Mouse (Mus musculus) cortical plate, adult 2 months (tissue): ENCODE data around the gene Phf1.

Source experiments
- CTCF ChIP-seq: fragments of 200-500 bp; IDR thresholded peaks from 2 replicates; pipeline ENCODE4 v1.5.1; 2011; ENCODE audit warnings: mild to moderate bottlenecking, control low read depth, low read length; ENCODE audit not compliant: insufficient read depth; ENCODE audit errors: extremely low read depth
- POLR2A ChIP-seq: fragments of 200-500 bp; IDR thresholded peaks from 2 replicates; pipeline ENCODE4 v1.6.1; 2011; ENCODE audit warnings: mild to moderate bottlenecking, low read length, control low read depth; ENCODE audit not compliant: insufficient read depth; ENCODE audit errors: extremely low read depth

- TF ChIP-seq CTCF = no peak
- TF ChIP-seq POLR2A = no peak
Observed at GRCm38 (mm10) chr17:26893492-26893891, 39.4 kb upstream of the Phf1 start.
